Comparison of ENCODE assay signal across 23 mouse cellular contexts in genomic region chr13:59534301-59534700, GRCm38 (mm10). TPM values are rescaled to one million over a fixed set of nuclear protein-coding genes. Genes with fewer than 3 reads are reported as not detected.
A peak's percentile ranks its signal among the peaks of the same experiment; 100 is the strongest.
DNase-seq lines count a peak whose midpoint lies in the region; ATAC-seq and TF ChIP-seq lines count a peak whose summit lies in the region.
"Had no signal": no experiment of that assay in that cellular context is flagged by ENCODE, and none has a peak within 500 bp of the region (broad histone marks: within the 10 kb centered on the region; RNA-seq: fewer than 3 reads in every experiment).

No protein-coding gene starts in this region.

- no peak overlapping the region for H3K4me2 ChIP-seq in hindbrain, postnatal 0 days (ENCODE audit: low read depth, low read length)
- no peak overlapping the region for H3K4me2 ChIP-seq in hindbrain, embryonic 11.5 days (replicated peaks; ENCODE audit: low read depth, low read length)
- no peak overlapping the region for H3K4me2 ChIP-seq in midbrain, postnatal 0 days (ENCODE audit: low read depth, low read length, poor library complexity, severe bottlenecking)
- H3K4me2 ChIP-seq in midbrain, embryonic 16.5 days (ENCODE audit: low read length), result no peak overlapping the region
- no peak overlapping the region for H3K4me2 ChIP-seq in stomach, postnatal 0 days (replicated peaks; ENCODE audit: low read depth)
- H3K4me2 ChIP-seq: embryonic facial prominence, embryonic 12.5 days; embryonic facial prominence, embryonic 15.5 days; forebrain, embryonic 15.5 days; heart, embryonic 11.5 days; hindbrain, embryonic 14.5 days had no signal

- H3K9ac ChIP-seq in hindbrain, postnatal 0 days (replicated peaks; ENCODE audit: low read length), result no peak overlapping the region
- H3K9ac ChIP-seq in hindbrain, embryonic 11.5 days (ENCODE audit: low read depth, low read length), result no peak overlapping the region
- H3K9ac ChIP-seq in midbrain, postnatal 0 days (replicated peaks; ENCODE audit: low read length, poor library complexity, severe bottlenecking), result no peak overlapping the region
- H3K9ac ChIP-seq in midbrain, embryonic 16.5 days (ENCODE audit: low read depth, low read length), result no peak overlapping the region
- H3K9ac ChIP-seq in stomach, postnatal 0 days (ENCODE audit: low read length), result 0 out of 2 replicates have a peak overlapping the region, but pooled peaks have one; percentile 13
- H3K9ac ChIP-seq: embryonic facial prominence, embryonic 12.5 days; embryonic facial prominence, embryonic 15.5 days; forebrain, embryonic 15.5 days; hindbrain, embryonic 14.5 days had no signal

- H3K27me3 ChIP-seq in hindbrain, postnatal 0 days (ENCODE audit: insufficient read depth, low read length), result no peaks in the 10 kb centered on the region
- no peaks in the 10 kb centered on the region for H3K27me3 ChIP-seq in hindbrain, embryonic 11.5 days (ENCODE audit: control insufficient read depth, insufficient read depth, low read length)
- no peaks in the 10 kb centered on the region for H3K27me3 ChIP-seq in midbrain, postnatal 0 days (ENCODE audit: insufficient read depth, low read length)
- no peaks in the 10 kb centered on the region for H3K27me3 ChIP-seq in midbrain, embryonic 16.5 days (ENCODE audit: control insufficient read depth, insufficient read depth, low read depth, low read length)
- no peaks in the 10 kb centered on the region for H3K27me3 ChIP-seq in stomach, postnatal 0 days (ENCODE audit: control insufficient read depth, insufficient read depth, low read length)
- H3K27me3 ChIP-seq: embryonic facial prominence, embryonic 12.5 days; embryonic facial prominence, embryonic 15.5 days; forebrain, embryonic 15.5 days had no signal

- 66% methylated on average over 4 of the region's 4 CpGs for WGBS in hindbrain, postnatal 0 days
- WGBS in hindbrain, embryonic 11.5 days, result 89% methylated on average over 4 of the region's 4 CpGs
- WGBS in midbrain, postnatal 0 days, result 79% methylated on average over 4 of the region's 4 CpGs
- 77% methylated on average over 4 of the region's 4 CpGs for WGBS in midbrain, embryonic 16.5 days
- WGBS in stomach, postnatal 0 days, result 80% methylated on average over 4 of the region's 4 CpGs

- H3K4me1 ChIP-seq in hindbrain, postnatal 0 days (ENCODE audit: insufficient read depth, low read length), result no peaks in the 10 kb centered on the region
- H3K4me1 ChIP-seq in hindbrain, embryonic 11.5 days (replicated peaks; ENCODE audit: control insufficient read depth, insufficient read depth, low read length), result no peaks in the 10 kb centered on the region
- no peaks in the 10 kb centered on the region for H3K4me1 ChIP-seq in midbrain, postnatal 0 days (ENCODE audit: insufficient read depth, low read length)
- H3K4me1 ChIP-seq in midbrain, embryonic 16.5 days (ENCODE audit: control insufficient read depth, insufficient read depth, low read length), result no peaks in the 10 kb centered on the region
- H3K4me1 ChIP-seq in stomach, postnatal 0 days (replicated peaks; ENCODE audit: control insufficient read depth, insufficient read depth), result no peaks in the 10 kb centered on the region
- H3K4me1 ChIP-seq: embryonic facial prominence, embryonic 12.5 days; embryonic facial prominence, embryonic 15.5 days; forebrain, embryonic 15.5 days; hindbrain, embryonic 10.5 days had no signal

- TF ChIP-seq EP300 in stomach, postnatal 0 days (optimal IDR thresholded peaks at IDR 0.05), result no peak

- no peak overlapping the region for H3K4me3 ChIP-seq in hindbrain, postnatal 0 days (ENCODE audit: low read length)
- H3K4me3 ChIP-seq in hindbrain, embryonic 11.5 days (ENCODE audit: low read depth, low read length), result no peak overlapping the region
- no peak overlapping the region for H3K4me3 ChIP-seq in midbrain, postnatal 0 days (ENCODE audit: low read depth, low read length)
- no peak overlapping the region for H3K4me3 ChIP-seq in midbrain, embryonic 16.5 days (ENCODE audit: low read depth, low read length)
- no peak overlapping the region for H3K4me3 ChIP-seq in stomach, postnatal 0 days (ENCODE audit: low read depth, low read length)
- H3K4me3 ChIP-seq: embryonic facial prominence, embryonic 12.5 days; embryonic facial prominence, embryonic 15.5 days; forebrain, embryonic 15.5 days; hindbrain, embryonic 10.5 days had no signal

- no peaks in the 10 kb centered on the region for H3K9me3 ChIP-seq in hindbrain, postnatal 0 days (ENCODE audit: low read length)
- no peaks in the 10 kb centered on the region for H3K9me3 ChIP-seq in hindbrain, embryonic 11.5 days (ENCODE audit: control insufficient read depth, low read length)
- H3K9me3 ChIP-seq in midbrain, postnatal 0 days (ENCODE audit: low read length), result no peaks in the 10 kb centered on the region
- H3K9me3 ChIP-seq in midbrain, embryonic 16.5 days (replicated peaks; ENCODE audit: control insufficient read depth, low read length, poor library complexity, severe bottlenecking), result no peaks in the 10 kb centered on the region
- H3K9me3 ChIP-seq in stomach, postnatal 0 days (ENCODE audit: control insufficient read depth, low read length), result no peaks in the 10 kb centered on the region
- H3K9me3 ChIP-seq: embryonic facial prominence, embryonic 12.5 days; embryonic facial prominence, embryonic 15.5 days; forebrain, embryonic 15.5 days; hindbrain, embryonic 10.5 days had no signal

- peaks cover 5% of the 10 kb centered on the region; the same call in 1 of the 2 replicates for H3K36me3 ChIP-seq in hindbrain, postnatal 0 days (ENCODE audit: insufficient read depth, low read length)
- no peaks in the 10 kb centered on the region for H3K36me3 ChIP-seq in hindbrain, embryonic 11.5 days (ENCODE audit: control insufficient read depth, insufficient read depth, low read length)
- H3K36me3 ChIP-seq in midbrain, postnatal 0 days (ENCODE audit: insufficient read depth, low read length), result peaks cover 22% of the 10 kb centered on the region
- peaks cover 7% of the 10 kb centered on the region; the same call in 1 of the 2 replicates for H3K36me3 ChIP-seq in midbrain, embryonic 16.5 days (ENCODE audit: control insufficient read depth, insufficient read depth, low read length)
- H3K36me3 ChIP-seq in stomach, postnatal 0 days (ENCODE audit: control insufficient read depth, insufficient read depth, low read length), result no peaks in the 10 kb centered on the region
- H3K36me3 ChIP-seq: embryonic facial prominence, embryonic 15.5 days had no signal

- no peak overlapping the region for H3K27ac ChIP-seq in hindbrain, postnatal 0 days
- H3K27ac ChIP-seq in hindbrain, embryonic 11.5 days (ENCODE audit: low read depth, low read length), result no peak overlapping the region
- no peak overlapping the region for H3K27ac ChIP-seq in midbrain, postnatal 0 days (ENCODE audit: low read depth, low read length)
- no peak overlapping the region for H3K27ac ChIP-seq in midbrain, embryonic 16.5 days (ENCODE audit: low read length)
- H3K27ac ChIP-seq in stomach, postnatal 0 days (replicated peaks), result no peak overlapping the region
- H3K27ac ChIP-seq: embryonic facial prominence, embryonic 12.5 days; embryonic facial prominence, embryonic 15.5 days; forebrain, embryonic 15.5 days; hindbrain, embryonic 10.5 days; hindbrain, embryonic 14.5 days had no signal

- ATAC-seq in hindbrain, postnatal 0 days, result peak; percentile 55; the same call in 1 of the 2 replicates
- no peak for ATAC-seq in hindbrain, embryonic 11.5 days (ENCODE audit: low FRiP score)
- no peak for ATAC-seq in midbrain, postnatal 0 days (ENCODE audit: low FRiP score)
- ATAC-seq in midbrain, embryonic 16.5 days, result no peak
- no peak for ATAC-seq in stomach, postnatal 0 days (ENCODE audit: low FRiP score, low TSS enrichment)
- ATAC-seq: activated CD4-positive, CD25-positive, alpha-beta regulatory T cell, adult 4 months; forebrain, embryonic 15.5 days had no signal

- no peak for TF ChIP-seq CTCF in hindbrain, postnatal 0 days (IDR thresholded peaks at IDR 0.05; ENCODE audit: low read depth)
- no peak for TF ChIP-seq CTCF in midbrain, postnatal 0 days (IDR thresholded peaks at IDR 0.05)
- no peak for TF ChIP-seq CTCF in stomach, postnatal 0 days (IDR thresholded peaks at IDR 0.05; ENCODE audit: low read depth)

- DNase-seq in cerebellum, postnatal 10 days, result peak; percentile 44 to 51
- DNase-seq in cerebellum, adult 9-10 months, result no peak
- DNase-seq in hindbrain, postnatal 0 days (ENCODE audit: low spot score), result peak; percentile 24
- no peak for DNase-seq in hindbrain, embryonic 11.5 days (ENCODE audit: low spot score)
- DNase-seq in midbrain, postnatal 0 days (ENCODE audit: low spot score), result peak; percentile 28
- DNase-seq in stomach, postnatal 0 days (ENCODE audit: low spot score), result no peak
- DNase-seq in cerebellum, adult 11 months, result no peak
- DNase-seq: adrenal gland, adult 8-10 months; adrenal gland, postnatal 25 days; cerebellum, adult 11-12 months; cerebellum, adult 8-10 months; cerebellum, postnatal 25 days; gastrocnemius, postnatal 10 days; gastrocnemius, postnatal 36 days; heart, postnatal 36 days had no signal

RNA-seq across cellular contexts. Expression of gene Agtpbp1, which starts 50.7 kb away (rescaled TPM):
- total RNA-seq in hindbrain, postnatal 0 days (2014; rRNA removed), result 107 and 128 TPM in 2 replicates
- 65.6 and 72.1 TPM in 2 replicates for polyA plus RNA-seq in hindbrain, postnatal 0 days (2015; fragmentation: Nextera tagmentation; extraction: Ambion mirVana)
- 22.0 and 31.3 TPM in 2 replicates for polyA plus RNA-seq in hindbrain, embryonic 11.5 days (2014; fragmentation: Nextera tagmentation; extraction: Ambion mirVana)
- 125 and 129 TPM in 2 replicates for total RNA-seq in midbrain, postnatal 0 days (2014; rRNA removed)
- polyA plus RNA-seq in midbrain, postnatal 0 days (2015; fragmentation: Nextera tagmentation; extraction: Ambion mirVana), result 70.8 and 74.0 TPM in 2 replicates
- polyA plus RNA-seq in midbrain, embryonic 16.5 days (2015; fragmentation: Nextera tagmentation; extraction: Ambion mirVana), result 73.9 and 76.0 TPM in 2 replicates
- polyA plus RNA-seq in stomach, postnatal 0 days (2015; fragmentation: Nextera tagmentation; extraction: Ambion mirVana), result 10.2 and 12.4 TPM in 2 replicates

RNA-seq across cellular contexts. Expression of gene Naa35, which starts 50.8 kb away (rescaled TPM):
- 98.5 and 99.9 TPM in 2 replicates for total RNA-seq in hindbrain, postnatal 0 days (2014; rRNA removed)
- polyA plus RNA-seq in hindbrain, postnatal 0 days (2015; fragmentation: Nextera tagmentation; extraction: Ambion mirVana), result 99.6 and 118 TPM in 2 replicates
- 96.0 and 120 TPM in 2 replicates for polyA plus RNA-seq in hindbrain, embryonic 11.5 days (2014; fragmentation: Nextera tagmentation; extraction: Ambion mirVana)
- 47.2 and 72.9 TPM in 2 replicates for total RNA-seq in midbrain, postnatal 0 days (2014; rRNA removed)
- polyA plus RNA-seq in midbrain, postnatal 0 days (2015; fragmentation: Nextera tagmentation; extraction: Ambion mirVana), result 109 and 117 TPM in 2 replicates
- polyA plus RNA-seq in midbrain, embryonic 16.5 days (2015; fragmentation: Nextera tagmentation; extraction: Ambion mirVana), result 148 and 165 TPM in 2 replicates
- 58.8 and 63.2 TPM in 2 replicates for polyA plus RNA-seq in stomach, postnatal 0 days (2015; fragmentation: Nextera tagmentation; extraction: Ambion mirVana)

Comparison
In these comparisons a context has a peak if more than half of its experiments do, and no peak if none do; other contexts are left out.
1. DNase-seq: peak in cerebellum, postnatal 10 days (2 of 2), hindbrain, postnatal 0 days (single experiment) and midbrain, postnatal 0 days (single experiment); none in cerebellum, adult 9-10 months (single experiment), hindbrain, embryonic 11.5 days (single experiment), stomach, postnatal 0 days (single experiment) and cerebellum, adult 11 months (single experiment).